Mouse (Mus musculus): ENCODE data around the gene Setd5.

Setd5 gene

DNA sequence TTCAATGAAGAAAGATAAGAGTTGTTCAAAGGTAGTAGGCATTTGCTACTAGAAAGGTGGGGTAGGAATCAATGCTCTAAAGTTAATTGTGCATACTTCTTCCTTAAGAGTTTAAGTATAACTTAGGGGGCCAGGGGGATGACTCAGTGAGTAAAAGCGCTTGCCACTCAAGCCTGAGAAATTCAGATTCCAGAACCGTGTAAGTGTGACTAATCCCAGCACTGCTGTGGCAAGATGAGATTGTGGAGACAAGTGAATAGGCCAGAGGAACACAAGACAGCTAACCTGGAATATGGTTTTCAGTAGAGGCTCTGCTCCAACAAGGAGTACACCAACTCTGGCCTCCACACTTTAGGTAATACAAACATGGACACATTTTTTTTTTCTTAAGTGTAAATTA, 56.2 kb downstream of the Setd5 start:
- DNase-seq (ENCODE audit: low spot score in 2 of 2) = no peak

- no peak for DNase-seq (ENCODE audit: low spot score in 2 of 2)
These were observed 64.4 kb downstream of the Setd5 start for GRCm38 (mm10) chr6:113141389-113142094.

DNA sequence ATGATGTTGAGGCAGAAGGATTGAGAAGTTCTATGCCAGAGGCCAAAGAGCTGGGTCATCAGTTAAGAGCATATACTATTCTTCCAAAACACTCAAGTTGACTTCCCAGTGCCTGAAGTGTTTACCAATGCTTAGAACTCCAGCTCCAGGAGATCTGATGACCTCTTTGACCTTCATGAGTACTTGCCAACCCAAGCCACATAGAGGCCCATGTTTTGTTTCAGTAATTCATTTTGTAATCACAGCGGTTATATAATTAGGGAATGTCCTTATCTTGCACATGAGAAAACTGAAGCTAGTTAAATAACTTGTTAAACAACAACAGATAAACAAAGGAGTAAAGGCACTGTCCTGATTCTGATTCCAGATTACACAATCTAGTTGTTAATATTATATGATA, 67.6 kb downstream of the Setd5 start:
- no peak for DNase-seq (ENCODE audit: low spot score in 2 of 2)

- DNase-seq (ENCODE audit: low spot score in 2 of 2) = no peak
These were observed 68.1 kb downstream of the Setd5 start for GRCm38 (mm10) chr6:113145249-113145648.

DNA sequence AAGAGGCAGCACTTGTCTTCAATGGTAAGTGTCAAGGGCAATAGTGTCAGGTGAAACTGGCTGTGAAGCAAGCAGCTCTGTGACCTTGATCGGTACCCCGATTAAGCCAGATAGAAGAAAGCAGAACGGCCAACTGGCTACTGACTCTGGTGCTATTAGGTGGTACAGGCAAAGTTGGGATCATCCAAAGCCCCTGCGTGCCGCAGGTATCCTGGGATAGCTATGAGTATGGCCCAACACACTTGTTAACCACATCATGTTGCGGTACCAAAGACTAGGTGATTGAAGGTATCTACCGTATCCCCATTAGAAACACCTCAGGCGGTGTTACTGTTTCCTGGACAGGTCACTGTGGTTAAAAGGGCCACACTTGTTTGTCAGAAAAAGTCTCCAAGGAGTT, 76.9 kb downstream of the Setd5 start:
- DNase-seq (ENCODE audit: low spot score in 2 of 2) = no peak

DNA sequence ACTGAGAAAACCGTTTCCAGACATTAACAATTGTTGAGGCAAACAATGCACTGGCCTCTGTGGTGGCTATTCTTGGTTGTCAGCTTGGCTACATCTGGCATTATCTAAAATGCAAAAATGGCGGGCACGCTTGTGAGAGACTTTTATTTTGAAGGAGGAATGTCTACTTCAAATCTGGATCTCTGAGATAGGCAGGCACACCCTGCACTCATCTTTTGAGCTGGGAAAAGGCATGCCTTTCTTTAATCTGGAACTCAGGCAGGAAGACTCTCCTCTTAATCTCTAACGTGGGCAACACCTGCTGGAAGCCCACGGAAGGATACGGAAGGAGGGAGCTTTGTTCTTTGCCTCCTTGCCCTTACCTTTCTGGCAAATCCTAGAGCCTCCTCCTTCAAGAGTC, 77.7 kb downstream of the Setd5 start:
- no peak for DNase-seq (ENCODE audit: low spot score in 2 of 2)

DNA sequence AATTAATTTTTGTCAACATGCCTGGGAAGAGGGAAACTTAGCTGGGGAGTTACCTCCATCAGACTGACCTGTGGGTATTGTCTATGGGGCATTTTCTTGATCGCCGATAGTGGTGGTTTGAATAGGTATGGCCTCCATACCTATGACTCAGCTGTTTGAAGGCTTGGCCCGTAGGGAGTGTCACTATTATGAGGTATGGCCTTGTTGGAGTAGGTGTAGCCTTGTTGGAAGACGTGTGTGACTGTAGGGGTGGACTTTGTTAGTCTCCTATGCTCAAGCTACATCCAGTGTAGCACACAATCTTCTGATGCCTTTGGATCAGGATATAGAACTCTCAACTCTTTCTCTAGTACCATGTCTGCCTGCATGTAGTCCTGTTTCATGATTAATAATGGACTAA, 78.9 kb downstream of the Setd5 start:
- DNase-seq (ENCODE audit: low spot score in 2 of 2) = no peak

- no peak for DNase-seq (ENCODE audit: low spot score in 2 of 2)
These were observed 82.9 kb downstream of the Setd5 start for GRCm38 (mm10) chr6:113160106-113160505.

DNA sequence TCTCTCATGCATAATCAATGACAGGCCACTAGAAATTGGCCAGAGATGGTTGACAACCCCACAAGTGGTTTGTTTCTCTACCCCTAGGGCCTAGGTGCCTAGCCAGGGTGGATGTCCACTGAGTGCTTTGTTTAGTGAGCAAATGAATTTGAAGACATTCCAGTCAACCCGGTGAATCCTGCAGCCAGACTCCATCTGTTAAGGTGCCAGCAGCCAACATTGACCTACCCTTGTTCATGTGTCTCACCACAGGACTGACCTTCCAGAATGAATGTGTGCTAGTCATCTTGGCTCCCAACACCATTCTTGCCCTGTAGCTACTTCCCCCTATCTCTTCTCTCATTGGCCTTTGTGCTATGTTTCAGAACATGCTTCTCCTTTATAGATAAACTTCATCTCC, 84.8 kb downstream of the Setd5 start:
- no peak for DNase-seq (ENCODE audit: low spot score in 2 of 2)

- no peak for DNase-seq (ENCODE audit: low spot score in 2 of 2)
These were observed 86.3 kb downstream of the Setd5 start for GRCm38 (mm10) chr6:113163513-113163912.

- DNase-seq (ENCODE audit: low spot score in 2 of 2) = peak; percentile 46 to 61
These were observed 89.6 kb downstream of the Setd5 start for GRCm38 (mm10) chr6:113166661-113167251.

- DNase-seq (ENCODE audit: low spot score in 2 of 2) = no peak
These were observed 91.3 kb downstream of the Setd5 start for GRCm38 (mm10) chr6:113168316-113168975.

GRCm38 (mm10) chr6:113169852-113170251, 92.7 kb downstream of the Setd5 start:
- DNase-seq (ENCODE audit: low spot score in 2 of 2) = no peak

DNA sequence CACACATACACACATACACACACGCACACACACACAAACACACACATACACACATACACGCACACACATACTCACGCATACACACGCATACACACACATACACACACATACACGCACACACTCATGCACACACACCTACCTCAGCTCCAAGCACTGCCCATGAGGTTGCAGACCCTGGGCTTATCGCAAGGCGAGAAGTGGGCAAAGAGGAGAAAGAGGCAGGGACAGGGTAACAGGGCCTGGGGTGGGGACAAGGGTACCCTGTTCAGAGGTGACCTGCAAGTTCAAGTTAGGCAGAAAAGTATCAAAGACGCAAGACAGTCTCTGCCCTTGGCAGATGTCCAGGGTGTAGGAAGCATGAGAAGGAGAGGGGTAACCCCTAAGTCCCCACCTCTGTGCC, 93.5 kb downstream of the Setd5 start:
- no peak for DNase-seq (ENCODE audit: low spot score in 2 of 2)

- DNase-seq (ENCODE audit: low spot score in 2 of 2) = no peak
These were observed 94.8 kb downstream of the Setd5 start for GRCm38 (mm10) chr6:113172011-113172410.

DNA sequence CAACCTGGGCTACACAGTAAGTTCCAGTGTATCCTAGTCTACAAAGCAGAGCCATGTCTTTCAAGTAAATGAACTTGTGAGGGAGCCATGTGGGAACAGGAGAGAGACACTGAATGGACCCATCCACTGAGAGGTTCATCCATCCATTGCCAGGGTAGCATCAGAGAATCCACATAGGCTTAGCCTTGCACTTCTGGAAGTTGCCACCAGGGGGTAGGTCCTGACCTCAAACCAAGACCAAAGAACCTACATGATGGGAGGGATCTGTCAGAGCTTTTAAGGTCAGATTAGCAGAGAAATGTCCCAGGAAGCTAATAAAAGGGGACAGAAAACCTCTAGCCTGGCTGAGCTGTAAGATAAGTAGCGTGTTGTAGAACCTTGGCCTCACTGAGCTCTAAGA, 95.4 kb downstream of the Setd5 start:
- peak in 1 of 2 experiments; percentile 48 for DNase-seq (ENCODE audit: low spot score in 2 of 2)

DNA sequence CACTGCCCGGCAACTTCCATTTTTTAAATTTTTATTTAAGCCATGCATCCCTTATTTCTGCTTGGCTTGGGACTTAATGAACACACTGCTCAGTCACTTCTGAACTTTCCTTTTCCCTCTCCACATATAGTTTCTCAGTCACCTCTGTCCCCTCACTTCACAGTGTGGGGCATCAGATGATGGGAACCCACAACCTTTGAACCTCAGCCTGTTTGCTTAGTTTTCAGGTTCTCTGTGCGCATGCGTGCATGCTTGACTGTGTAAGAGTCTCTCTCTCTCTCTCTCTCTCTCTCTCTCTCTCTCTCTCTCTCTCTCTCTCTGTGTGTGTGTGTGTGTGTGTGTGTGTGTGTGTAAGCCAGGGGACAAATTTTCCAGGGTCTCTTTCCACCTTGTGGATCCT, 98.3 kb downstream of the Setd5 start:
- no peak for DNase-seq (ENCODE audit: low spot score in 2 of 2)

DNA sequence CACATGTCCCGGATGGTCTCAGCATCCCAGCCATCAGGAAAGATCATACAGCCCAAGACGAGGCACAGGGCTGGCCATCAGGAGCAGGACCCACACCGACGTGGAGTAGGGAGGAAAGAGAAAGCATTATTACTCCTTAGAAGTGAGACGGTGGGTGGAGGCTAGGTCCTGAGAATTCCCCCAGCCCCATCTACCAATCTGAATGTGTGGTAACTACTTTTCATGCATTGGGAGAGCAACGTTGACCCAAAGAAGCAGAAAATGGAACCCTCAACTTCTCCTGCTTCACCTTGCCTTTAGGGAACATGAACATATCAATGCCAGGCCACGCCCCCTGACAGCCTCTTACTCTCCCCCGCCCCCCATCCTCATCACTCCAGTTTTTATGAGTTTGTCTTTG, 99.4 kb downstream of the Setd5 start:
- no peak for DNase-seq (ENCODE audit: low spot score in 2 of 2)

- DNase-seq (ENCODE audit: low spot score in 2 of 2) = peak; percentile 56 to 57
These were observed 101.4 kb downstream of the Setd5 start for GRCm38 (mm10) chr6:113178286-113179194.

DNA sequence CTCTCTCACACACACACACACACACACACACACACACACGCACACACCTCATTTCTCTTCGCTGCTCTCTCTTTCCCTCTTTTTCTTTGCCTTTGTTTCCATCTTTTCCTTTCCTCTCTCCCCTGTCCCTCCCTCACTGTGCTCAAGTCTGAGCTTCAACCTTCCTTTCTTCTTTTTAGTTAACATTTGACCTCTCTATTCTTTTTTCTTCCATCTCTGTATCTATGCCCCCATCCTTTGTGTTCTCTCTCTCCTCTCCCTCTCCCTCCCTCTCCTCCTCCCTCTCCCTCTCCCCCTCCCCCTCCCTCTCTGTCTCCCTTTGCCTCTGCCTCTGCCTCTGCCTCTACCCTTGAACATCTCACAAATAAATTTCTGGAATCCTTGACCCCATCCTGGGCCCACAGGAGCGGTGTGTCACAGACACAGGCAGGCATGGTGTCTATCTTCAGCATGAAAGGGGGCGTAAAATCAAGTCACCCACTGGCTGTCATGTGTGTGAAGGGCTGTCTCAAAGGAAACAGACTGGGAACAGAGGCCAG, 102.1 kb downstream of the Setd5 start:
- DNase-seq (ENCODE audit: low spot score in 2 of 2) = no peak

DNA sequence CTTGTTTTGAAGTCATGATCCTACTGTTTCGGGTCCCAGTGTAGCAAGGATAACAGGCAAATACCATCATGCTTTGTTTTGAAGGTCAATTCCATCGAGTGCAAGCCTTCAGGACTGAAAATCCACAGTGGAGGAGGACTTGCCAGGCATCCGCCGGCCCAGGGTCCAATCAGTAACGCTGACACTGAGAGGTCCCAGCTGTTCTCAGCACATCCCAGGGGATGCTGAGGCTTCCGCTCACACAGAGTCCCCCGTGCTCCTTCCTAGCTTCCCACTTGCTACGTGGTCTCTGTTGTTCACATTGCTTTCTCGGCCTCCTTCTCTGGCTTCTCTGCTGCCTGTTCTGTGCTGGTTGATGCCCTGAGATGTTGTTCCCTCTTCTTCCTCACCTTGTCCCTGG, 107.0 kb downstream of the Setd5 start:
- DNase-seq (ENCODE audit: low spot score in 2 of 2) = no peak
